Mouse (Mus musculus): Measurements from ENCODE around the gene Saal1. TPM values are rescaled to one million over a fixed set of nuclear protein-coding genes. Genes with fewer than 3 reads are reported as not detected.

The Saal1 gene
- polyA plus RNA-seq, 1 experiment from 2014 or later, result 11.8 TPM

DNA sequence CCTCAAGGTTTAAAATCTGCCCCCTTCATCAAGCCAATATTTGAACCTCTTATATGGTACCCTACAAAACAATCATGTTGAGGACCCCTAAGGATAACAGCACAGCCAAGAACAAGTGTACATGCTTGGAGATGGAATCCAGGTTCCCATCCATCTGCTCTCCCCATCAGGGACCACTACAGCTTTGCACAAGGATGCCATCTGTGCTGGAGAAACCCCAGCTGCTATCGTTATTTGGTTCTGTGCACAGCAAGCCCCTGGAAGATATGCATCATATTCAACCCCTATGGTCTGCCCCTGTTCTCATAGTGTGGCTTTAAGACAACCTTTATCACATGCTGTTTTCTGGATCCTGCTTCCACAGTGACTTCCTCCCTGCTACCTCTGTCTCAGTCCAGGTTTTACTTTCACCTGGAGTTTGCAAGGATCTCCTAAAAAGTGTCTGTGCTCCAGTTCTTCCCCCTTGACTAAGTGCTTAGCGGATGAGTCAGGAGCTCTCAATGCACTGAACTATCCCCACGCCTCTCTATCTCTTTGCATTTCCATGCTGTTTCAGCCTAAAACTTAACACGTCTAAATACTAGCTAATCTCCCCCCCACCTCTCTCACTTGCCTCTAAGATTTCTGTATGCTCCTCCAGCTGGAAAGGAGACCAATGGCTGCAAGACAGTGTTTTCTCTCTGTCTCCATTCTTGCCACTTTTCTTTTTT is 61.9 kb downstream of the Saal1 start:
- Histone ChIP-seq H3K9me3 (replicated peaks; ENCODE audit: control insufficient read depth, low read length) (no peaks in the 10 kb centered on the region), H3K9ac (ENCODE audit: low read depth, low read length) (no peak overlapping the region), H3K36me3 (ENCODE audit: control insufficient read depth, insufficient read depth) (no peaks in the 10 kb centered on the region), H3K4me3 (ENCODE audit: low read depth, low read length) (no peak overlapping the region), H3K4me1 (ENCODE audit: control insufficient read depth, low read depth, low read length) (no peaks in the 10 kb centered on the region), H3K4me2 (ENCODE audit: low read depth, low read length) (no peak overlapping the region), H3K27me3 (ENCODE audit: control insufficient read depth, insufficient read depth, low read depth, low read length) (no peaks in the 10 kb centered on the region), H3K27ac (ENCODE audit: low read length) (no peak overlapping the region)
- ATAC-seq (ENCODE audit: low read depth), result no peak
- 51% methylated on average over 4 of the region's 4 CpGs for WGBS (ENCODE audit: insufficient replicate concordance)

DNA sequence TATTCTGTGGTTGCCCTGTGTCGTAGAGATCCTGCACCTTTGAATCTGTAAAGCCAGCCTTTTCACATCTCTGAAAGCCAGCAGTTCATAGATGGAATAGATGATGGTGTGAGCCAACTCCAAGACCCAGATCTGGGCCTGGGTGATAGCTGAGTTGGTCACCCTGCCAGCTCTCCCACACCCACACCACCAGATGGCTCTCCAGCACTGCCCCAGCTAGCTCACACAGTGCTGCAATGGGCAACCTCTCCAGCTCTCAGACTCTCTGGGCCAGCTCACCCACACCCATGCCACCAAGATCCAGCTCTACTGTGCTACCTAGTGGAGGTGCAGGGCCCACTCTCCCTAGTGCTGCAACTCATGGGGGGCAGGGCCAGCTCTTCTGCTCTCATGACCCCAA is 67.3 kb downstream of the Saal1 start:
- no peak overlapping the region for H3K9ac ChIP-seq (ENCODE audit: low read depth, low read length)
- no peak overlapping the region for H3K27ac ChIP-seq (ENCODE audit: low read length)
- no peak for ATAC-seq (ENCODE audit: low read depth)
- peaks cover 11% of the 10 kb centered on the region for H3K4me1 ChIP-seq (ENCODE audit: control insufficient read depth, low read depth, low read length)
- 55% methylated on average over 1 of the region's 1 CpGs for WGBS (ENCODE audit: insufficient replicate concordance)
- H3K27me3 ChIP-seq (ENCODE audit: control insufficient read depth, insufficient read depth, low read depth, low read length), result no peaks in the 10 kb centered on the region
- H3K4me3 ChIP-seq (ENCODE audit: low read depth, low read length), result no peak overlapping the region
- H3K9me3 ChIP-seq (replicated peaks; ENCODE audit: control insufficient read depth, low read length), result no peaks in the 10 kb centered on the region
- no peaks in the 10 kb centered on the region for H3K36me3 ChIP-seq (ENCODE audit: control insufficient read depth, insufficient read depth)
- H3K4me2 ChIP-seq (ENCODE audit: low read depth, low read length), result no peak overlapping the region

DNA sequence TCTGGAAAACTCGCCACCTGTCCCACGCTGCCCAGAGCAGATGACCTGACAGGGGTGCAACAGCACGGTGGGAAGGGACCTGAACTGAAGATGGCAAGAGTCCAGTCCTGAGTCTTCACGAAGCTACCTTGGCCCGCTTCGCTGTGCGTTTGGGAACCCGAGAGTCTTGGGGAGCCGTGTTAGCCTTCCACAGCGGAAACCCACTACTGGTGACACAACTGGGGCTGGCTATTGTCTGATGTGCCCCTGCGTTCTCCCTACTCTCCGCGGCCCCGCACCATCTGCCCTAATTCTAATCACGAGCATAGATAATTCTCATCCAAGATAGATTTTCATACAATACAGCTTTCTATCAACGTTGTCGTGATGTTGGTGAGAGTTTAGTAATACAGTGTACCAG is 70.4 kb downstream of the Saal1 start:
- peaks cover 11% of the 10 kb centered on the region for H3K4me1 ChIP-seq (ENCODE audit: control insufficient read depth, low read depth, low read length)
- H3K9ac ChIP-seq (ENCODE audit: low read depth, low read length), result peak overlapping the region; percentile 25; the same call in 1 of the 2 replicates
- WGBS (ENCODE audit: insufficient replicate concordance), result 16% methylated on average over 17 of the region's 17 CpGs
- H3K4me2 ChIP-seq (ENCODE audit: low read depth, low read length), result peak overlapping the region; percentile 82
- no peaks in the 10 kb centered on the region for H3K9me3 ChIP-seq (replicated peaks; ENCODE audit: control insufficient read depth, low read length)
- no peak for ATAC-seq (ENCODE audit: low read depth)
- no peaks in the 10 kb centered on the region for H3K27me3 ChIP-seq (ENCODE audit: control insufficient read depth, insufficient read depth, low read depth, low read length)
- no peak overlapping the region for H3K27ac ChIP-seq (ENCODE audit: low read length)
- H3K36me3 ChIP-seq (ENCODE audit: control insufficient read depth, insufficient read depth), result no peaks in the 10 kb centered on the region
- peak overlapping the region; percentile 65 for H3K4me3 ChIP-seq (ENCODE audit: low read depth, low read length)

GRCm38 (mm10) chr7:46639692-46640031 is 70.8 kb downstream of the Saal1 start, which contains the start of gene Sergef:
Sergef (minus strand) TSS chr7:46639807.
- Histone ChIP-seq H3K4me1 (ENCODE audit: control insufficient read depth, low read depth, low read length) (peaks cover 11% of the 10 kb centered on the region), H3K36me3 (ENCODE audit: control insufficient read depth, insufficient read depth) (no peaks in the 10 kb centered on the region), H3K9ac (ENCODE audit: low read depth, low read length) (peak within 1 kb of the TSS; percentile 72), H3K27ac (ENCODE audit: low read length) (no peak within 1 kb of the TSS), H3K27me3 (ENCODE audit: control insufficient read depth, insufficient read depth, low read depth, low read length) (no peaks in the 10 kb centered on the region), H3K4me2 (ENCODE audit: low read depth, low read length) (peak within 1 kb of the TSS; percentile 82), H3K9me3 (replicated peaks; ENCODE audit: control insufficient read depth, low read length) (no peaks in the 10 kb centered on the region), H3K4me3 (ENCODE audit: low read depth, low read length) (peak within 1 kb of the TSS; percentile 65)
- peak; percentile 97 for ATAC-seq (ENCODE audit: low read depth)
- WGBS (ENCODE audit: insufficient replicate concordance), result under 1% methylated on average over 28 of the region's 30 CpGs

GRCm38 (mm10) chr7:46638889-46639691 is 71.4 kb downstream of the Saal1 start:
- no peaks in the 10 kb centered on the region for H3K36me3 ChIP-seq (ENCODE audit: control insufficient read depth, insufficient read depth)
- no peak for ATAC-seq (ENCODE audit: low read depth)
- no peaks in the 10 kb centered on the region for H3K9me3 ChIP-seq (replicated peaks; ENCODE audit: control insufficient read depth, low read length)
- no peaks in the 10 kb centered on the region for H3K27me3 ChIP-seq (ENCODE audit: control insufficient read depth, insufficient read depth, low read depth, low read length)
- peak overlapping the region; percentile 82 for H3K4me2 ChIP-seq (ENCODE audit: low read depth, low read length)
- peaks cover 11% of the 10 kb centered on the region for H3K4me1 ChIP-seq (ENCODE audit: control insufficient read depth, low read depth, low read length)
- H3K9ac ChIP-seq (ENCODE audit: low read depth, low read length), result peak overlapping the region; percentile 72
- 15% methylated on average over 31 of the region's 32 CpGs for WGBS (ENCODE audit: insufficient replicate concordance)
- peak overlapping the region; percentile 65 for H3K4me3 ChIP-seq (ENCODE audit: low read depth, low read length)
- H3K27ac ChIP-seq (ENCODE audit: low read length), result no peak overlapping the region

Other genes starting within 250 kb of the Saal1 start
- gene Sergef, start 70.9 kb downstream of the Saal1 start, polyA plus RNA-seq (2015; fragmentation: Nextera tagmentation; extraction: Ambion mirVana), result 4.8 and 4.9 TPM in 2 replicates
- 0.06 TPM in 1 of 2 replicates, not detected in the other for gene Tph1, start 38.1 kb downstream of the Saal1 start, polyA plus RNA-seq (2015; fragmentation: Nextera tagmentation; extraction: Ambion mirVana)
- gene Saa3, start 5.0 kb upstream of the Saal1 start, polyA plus RNA-seq (2015; fragmentation: Nextera tagmentation; extraction: Ambion mirVana), result 18.5 and 29.5 TPM in 2 replicates
- gene Saa4, start 21.9 kb upstream of the Saal1 start, polyA plus RNA-seq (2015; fragmentation: Nextera tagmentation; extraction: Ambion mirVana), result 10.2 and 13.6 TPM in 2 replicates
- not detected in 2 replicates for gene Saa1, start 32.3 kb upstream of the Saal1 start, polyA plus RNA-seq (2015; fragmentation: Nextera tagmentation; extraction: Ambion mirVana)
- gene Saa2, start 41.1 kb upstream of the Saal1 start, polyA plus RNA-seq (2015; fragmentation: Nextera tagmentation; extraction: Ambion mirVana), result not detected in 2 replicates
- 7.2 and 7.4 TPM in 2 replicates for gene Hps5, start 85.4 kb upstream of the Saal1 start, polyA plus RNA-seq (2015; fragmentation: Nextera tagmentation; extraction: Ambion mirVana)
- gene Gtf2h1, start 85.4 kb upstream of the Saal1 start, polyA plus RNA-seq (2015; fragmentation: Nextera tagmentation; extraction: Ambion mirVana), result 22.7 and 26.1 TPM in 2 replicates
- gene Ldha, start 130.8 kb upstream of the Saal1 start, polyA plus RNA-seq (2015; fragmentation: Nextera tagmentation; extraction: Ambion mirVana), result 2,014 and 2,183 TPM in 2 replicates
- 0.17 and 0.26 TPM in 2 replicates for gene Ldhc, start 150.5 kb upstream of the Saal1 start, polyA plus RNA-seq (2015; fragmentation: Nextera tagmentation; extraction: Ambion mirVana)
- gene Tsg101, start 209.3 kb upstream of the Saal1 start, polyA plus RNA-seq (2015; fragmentation: Nextera tagmentation; extraction: Ambion mirVana), result 54.4 and 54.6 TPM in 2 replicates
- gene Uevld, start 247.8 kb upstream of the Saal1 start, polyA plus RNA-seq (2015; fragmentation: Nextera tagmentation; extraction: Ambion mirVana), result 5.8 and 6.8 TPM in 2 replicates